Mouse (Mus musculus): ENCODE results near the gene Elovl4. TPM values are rescaled to one million over a fixed set of nuclear protein-coding genes. Genes with fewer than 3 reads are reported as not detected.

Gene Elovl4
- polyA plus RNA-seq, 1 experiment from 2014 or later: 32.0 TPM

- Histone ChIP-seq H3K4me1 (ENCODE audit: control insufficient read depth, insufficient read depth, low read length) (no peaks in the 10 kb centered on the region), H3K4me3 (ENCODE audit: low read depth, low read length) (no peak overlapping the region), H3K9ac (replicated peaks; ENCODE audit: low read length) (no peak overlapping the region), H3K9me3 (replicated peaks; ENCODE audit: control insufficient read depth, low read length) (no peaks in the 10 kb centered on the region), H3K27me3 (ENCODE audit: control insufficient read depth, insufficient read depth, low read length) (no peaks in the 10 kb centered on the region), H3K27ac (replicated peaks; ENCODE audit: low read depth, low read length) (no peak overlapping the region), H3K36me3 (replicated peaks; ENCODE audit: control insufficient read depth, insufficient read depth, low read depth, low read length) (no peaks in the 10 kb centered on the region), H3K4me2 (ENCODE audit: low read depth, low read length) (no peak overlapping the region)
- 58% methylated on average over 1 of the region's 1 CpGs for WGBS
- ATAC-seq (replicated peaks; ENCODE audit: insufficient number of reproducible peaks, low FRiP score, low TSS enrichment, low read depth) (no peak), DNase-seq (ENCODE audit: low spot score) (no peak)
These were observed 20.6 kb downstream of the Elovl4 start for GRCm38 (mm10) chr9:83785501-83785900.

- WGBS: 76% methylated on average over 9 of the region's 9 CpGs
- no peak for DNase-seq (ENCODE audit: low spot score)
- Histone ChIP-seq H3K36me3 (replicated peaks; ENCODE audit: control insufficient read depth, insufficient read depth, low read depth, low read length) (no peaks in the 10 kb centered on the region; the same call in 1 of the 2 replicates), H3K4me1 (ENCODE audit: control insufficient read depth, insufficient read depth, low read length) (no peaks in the 10 kb centered on the region), H3K9ac (replicated peaks; ENCODE audit: low read length) (no peak overlapping the region), H3K27ac (replicated peaks; ENCODE audit: low read depth, low read length) (no peak overlapping the region), H3K27me3 (ENCODE audit: control insufficient read depth, insufficient read depth, low read length) (no peaks in the 10 kb centered on the region), H3K4me2 (ENCODE audit: low read depth, low read length) (no peak overlapping the region), H3K4me3 (ENCODE audit: low read depth, low read length) (no peak overlapping the region), H3K9me3 (replicated peaks; ENCODE audit: control insufficient read depth, low read length) (no peaks in the 10 kb centered on the region)
- ATAC-seq (replicated peaks; ENCODE audit: insufficient number of reproducible peaks, low FRiP score, low TSS enrichment, low read depth): no peak
These were observed 27.6 kb downstream of the Elovl4 start for GRCm38 (mm10) chr9:83778317-83778960.

- Histone ChIP-seq H3K9ac (replicated peaks; ENCODE audit: low read length) (no peak overlapping the region), H3K9me3 (replicated peaks; ENCODE audit: control insufficient read depth, low read length) (no peaks in the 10 kb centered on the region), H3K36me3 (replicated peaks; ENCODE audit: control insufficient read depth, insufficient read depth, low read depth, low read length) (no peaks in the 10 kb centered on the region), H3K27me3 (ENCODE audit: control insufficient read depth, insufficient read depth, low read length) (no peaks in the 10 kb centered on the region), H3K27ac (replicated peaks; ENCODE audit: low read depth, low read length) (no peak overlapping the region), H3K4me3 (ENCODE audit: low read depth, low read length) (no peak overlapping the region), H3K4me2 (ENCODE audit: low read depth, low read length) (no peak overlapping the region), H3K4me1 (ENCODE audit: control insufficient read depth, insufficient read depth, low read length) (no peaks in the 10 kb centered on the region)
- 84% methylated on average over 4 of the region's 4 CpGs for WGBS
- no peak for DNase-seq (ENCODE audit: low spot score)
- ATAC-seq (replicated peaks; ENCODE audit: insufficient number of reproducible peaks, low FRiP score, low TSS enrichment, low read depth): no peak
These were observed 44.8 kb downstream of the Elovl4 start for GRCm38 (mm10) chr9:83761318-83761717.

- Histone ChIP-seq H3K4me1 (ENCODE audit: control insufficient read depth, insufficient read depth, low read length) (no peaks in the 10 kb centered on the region), H3K9me3 (replicated peaks; ENCODE audit: control insufficient read depth, low read length) (no peaks in the 10 kb centered on the region), H3K27me3 (ENCODE audit: control insufficient read depth, insufficient read depth, low read length) (no peaks in the 10 kb centered on the region), H3K4me2 (ENCODE audit: low read depth, low read length) (no peak overlapping the region), H3K9ac (replicated peaks; ENCODE audit: low read length) (no peak overlapping the region), H3K4me3 (ENCODE audit: low read depth, low read length) (no peak overlapping the region), H3K36me3 (replicated peaks; ENCODE audit: control insufficient read depth, insufficient read depth, low read depth, low read length) (no peaks in the 10 kb centered on the region), H3K27ac (replicated peaks; ENCODE audit: low read depth, low read length) (no peak overlapping the region)
- DNase-seq (ENCODE audit: low spot score) (no peak), ATAC-seq (replicated peaks; ENCODE audit: insufficient number of reproducible peaks, low FRiP score, low TSS enrichment, low read depth) (no peak)
- WGBS: 91% methylated on average over 2 of the region's 2 CpGs
These were observed 74.2 kb downstream of the Elovl4 start for GRCm38 (mm10) chr9:83731877-83732276.

GRCm38 (mm10) chr9:83730836-83731235 lies 75.2 kb downstream of the Elovl4 start:
- Histone ChIP-seq H3K9me3 (replicated peaks; ENCODE audit: control insufficient read depth, low read length) (no peaks in the 10 kb centered on the region), H3K9ac (replicated peaks; ENCODE audit: low read length) (no peak overlapping the region), H3K4me1 (ENCODE audit: control insufficient read depth, insufficient read depth, low read length) (no peaks in the 10 kb centered on the region), H3K27me3 (ENCODE audit: control insufficient read depth, insufficient read depth, low read length) (no peaks in the 10 kb centered on the region), H3K4me2 (ENCODE audit: low read depth, low read length) (no peak overlapping the region), H3K4me3 (ENCODE audit: low read depth, low read length) (no peak overlapping the region), H3K27ac (replicated peaks; ENCODE audit: low read depth, low read length) (no peak overlapping the region), H3K36me3 (replicated peaks; ENCODE audit: control insufficient read depth, insufficient read depth, low read depth, low read length) (no peaks in the 10 kb centered on the region)
- WGBS: 77% methylated on average over 7 of the region's 7 CpGs
- DNase-seq (ENCODE audit: low spot score) (no peak), ATAC-seq (replicated peaks; ENCODE audit: insufficient number of reproducible peaks, low FRiP score, low TSS enrichment, low read depth) (no peak)

Other genes with a start within 250 kb of the Elovl4 start
- gene Ttk, start 28.4 kb upstream of the Elovl4 start, polyA plus RNA-seq (2014; fragmentation: Nextera tagmentation; extraction: Ambion mirVana): 50.3 and 55.1 TPM in 2 replicates
- gene Bckdhb, start 118.9 kb upstream of the Elovl4 start, polyA plus RNA-seq (2014; fragmentation: Nextera tagmentation; extraction: Ambion mirVana): 68.0 and 83.8 TPM in 2 replicates

Data from embryonic facial prominence, embryonic 11.5 days (tissue).